Mouse (Mus musculus): ENCODE measurements around the gene Gm5346.
"Not testable (repeated sequence)": the region's sequence is repeated elsewhere in the genome, so short reads cannot be mapped to it uniquely, and the experiment has no call there.

Gene Gm5346

DNA sequence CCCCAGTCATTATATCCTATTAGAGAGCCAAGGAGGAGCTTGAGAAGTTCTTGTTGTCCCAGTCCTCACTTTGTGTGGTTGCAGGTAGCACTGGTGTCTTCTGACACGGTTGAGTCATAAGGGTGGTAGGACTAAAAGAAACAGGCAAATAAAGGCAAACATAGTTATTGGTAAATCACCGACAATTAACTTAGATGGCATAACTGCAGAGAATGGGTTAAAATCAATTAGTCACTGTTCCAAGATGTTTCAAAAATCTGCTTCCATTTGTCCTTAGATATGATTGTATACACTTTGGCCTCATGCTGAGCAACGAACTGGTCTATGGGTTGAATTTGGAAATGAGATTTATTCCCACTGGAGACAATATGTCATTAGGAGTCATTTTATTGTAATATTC lies at the start of gene Gm5346:
Gene Gm5346, minus strand, starts transcription at position 101 of the 400 bp plus-strand sequence.
- no peak for DNase-seq (ENCODE audit: low read depth, low spot score)

DNA sequence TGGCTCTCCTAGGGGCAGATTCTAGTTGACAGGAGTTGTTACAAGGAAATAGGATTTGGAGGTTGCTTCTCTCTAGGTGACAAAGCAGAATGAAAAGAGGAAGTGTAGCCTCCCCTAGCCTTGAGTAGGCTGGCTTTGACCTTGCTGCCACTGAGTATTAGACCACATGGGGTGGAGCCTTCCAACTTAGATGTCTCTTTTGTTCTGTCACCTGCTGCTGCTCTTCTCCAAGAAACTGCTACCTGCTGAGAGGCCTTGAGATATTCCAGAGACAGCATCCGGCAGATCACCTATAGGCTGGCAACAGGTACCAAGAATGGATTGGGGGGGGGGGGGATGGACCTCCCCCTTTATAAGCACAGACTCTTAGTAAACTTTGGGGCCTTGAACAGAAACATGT lies 11.0 kb downstream of the Gm5346 start:
- DNase-seq (ENCODE audit: low read depth, low spot score), result no peak

DNA sequence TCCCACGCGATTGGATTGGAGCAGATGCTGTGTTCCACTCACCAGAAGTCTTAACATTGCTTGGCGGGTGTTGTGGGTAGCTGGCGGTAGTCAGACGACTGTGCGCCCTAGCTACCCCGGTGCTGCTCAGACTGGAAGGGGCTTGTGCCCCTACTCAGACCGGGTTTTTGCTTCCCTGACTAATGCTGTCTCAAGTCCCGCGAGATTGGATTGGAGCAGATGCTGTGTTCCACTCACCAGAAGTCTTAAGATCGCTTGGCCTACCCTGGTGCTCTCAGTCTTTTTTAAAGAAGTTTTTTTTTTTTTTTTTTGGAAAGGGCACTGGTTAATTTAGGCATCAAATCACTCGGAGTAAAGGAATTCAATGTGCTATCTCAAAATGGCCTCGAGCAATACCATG lies 23.4 kb downstream of the Gm5346 start:
- DNase-seq (ENCODE audit: low read depth, low spot score), result not testable (repeated sequence)

DNA sequence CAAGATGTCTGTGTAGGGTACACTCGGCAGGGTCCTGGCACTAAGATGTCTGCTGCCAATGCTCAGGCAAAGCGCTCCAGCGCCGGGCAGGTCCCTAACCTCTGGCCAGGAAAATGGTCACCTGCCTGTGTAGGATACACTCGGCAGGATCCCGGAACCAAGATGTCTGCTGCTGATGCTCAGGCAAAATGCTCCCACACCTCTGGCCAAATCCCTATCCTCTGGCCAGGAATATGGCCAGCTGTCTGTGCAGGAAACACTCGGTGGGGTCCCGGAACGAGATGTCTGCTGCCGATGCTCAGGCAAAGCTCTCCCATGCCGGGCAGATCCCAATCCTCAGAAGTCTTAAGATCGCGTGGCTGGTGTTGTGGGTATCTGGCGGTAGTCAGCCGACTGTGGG lies 23.9 kb downstream of the Gm5346 start:
- DNase-seq (ENCODE audit: low read depth, low spot score), result not testable (repeated sequence)

DNA sequence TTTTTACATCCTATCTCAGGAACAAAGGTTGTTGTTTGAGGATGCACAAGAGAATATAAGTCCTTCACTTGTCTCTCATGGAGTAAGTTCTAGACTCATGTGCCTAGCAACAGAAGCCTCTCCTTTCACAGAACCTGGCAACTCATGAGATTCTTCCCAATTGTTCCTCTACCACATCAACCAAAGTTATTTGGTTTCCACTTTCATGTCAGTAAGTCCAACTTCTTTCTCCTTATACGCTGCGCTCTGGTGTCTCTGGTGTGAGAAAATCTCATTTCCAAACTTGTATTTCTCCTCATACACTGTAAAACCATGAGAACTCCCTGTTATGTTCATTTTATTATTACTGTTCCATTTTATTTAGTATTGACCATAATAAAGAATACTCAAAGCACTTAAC lies 50.5 kb downstream of the Gm5346 start, which contains the start of gene Adam26a:
Gene Adam26a, minus strand, starts transcription at position 101 of the 400 bp plus-strand sequence.
- DNase-seq (ENCODE audit: low read depth, low spot score), result not testable (repeated sequence)

Data from brain, embryonic 18.5 days (tissue).